Mouse (Mus musculus): ENCODE measurements around the gene Ppip5k2. TPM values are rescaled to one million over a fixed set of nuclear protein-coding genes. Genes with fewer than 3 reads are reported as not detected.

Ppip5k2 gene
- total and polyA plus RNA-seq, 2 experiments from 2014 or later, result 42.4 to 68.0 TPM

GRCm38 (mm10) chr1:97661406-97662241 is 108.6 kb downstream of the Ppip5k2 start, which contains the start of gene D1Ertd622e:
TSS of gene D1Ertd622e (minus strand) at chr1:97662074.
- no peaks in the 10 kb centered on the region for H3K27me3 ChIP-seq (ENCODE audit: control insufficient read depth, insufficient read depth, low read length)
- H3K9me3 ChIP-seq (replicated peaks; ENCODE audit: control insufficient read depth, low read length), result no peaks in the 10 kb centered on the region
- TF ChIP-seq EP300 (IDR thresholded peaks at IDR 0.05; ENCODE audit: low read depth) (no peak), CTCF (IDR thresholded peaks at IDR 0.05; ENCODE audit: low read depth) (no peak)
- peak within 1 kb of the TSS; percentile 82 for H3K27ac ChIP-seq (ENCODE audit: low read depth)
- no peaks in the 10 kb centered on the region for H3K36me3 ChIP-seq (replicated peaks; ENCODE audit: control insufficient read depth, insufficient read depth, low read length)
- peak within 1 kb of the TSS; percentile 70 for H3K9ac ChIP-seq (replicated peaks; ENCODE audit: low read depth, low read length)
- DNase-seq (ENCODE audit: low spot score), result peak; percentile 79
- ATAC-seq (ENCODE audit: insufficient read depth, low read depth), result peak; percentile 89
- peak within 1 kb of the TSS; percentile 95 for H3K4me2 ChIP-seq (ENCODE audit: low read depth, low read length)
- under 1% methylated on average over 66 of the region's 106 CpGs for WGBS
- H3K4me1 ChIP-seq (ENCODE audit: control insufficient read depth, insufficient read depth), result peaks cover 6% of the 10 kb centered on the region; the same call in 1 of the 2 replicates
- peak within 1 kb of the TSS; percentile 92 for H3K4me3 ChIP-seq (ENCODE audit: low read depth, low read length)

GRCm38 (mm10) chr1:97660687-97661405 is 109.4 kb downstream of the Ppip5k2 start:
- H3K4me1 ChIP-seq (ENCODE audit: control insufficient read depth, insufficient read depth), result peaks cover 8% of the 10 kb centered on the region; the same call in 1 of the 2 replicates
- H3K4me2 ChIP-seq (ENCODE audit: low read depth, low read length), result peak overlapping the region; percentile 95
- DNase-seq (ENCODE audit: low spot score) (peak; percentile 39), ATAC-seq (ENCODE audit: insufficient read depth, low read depth) (peak; percentile 52)
- no peaks in the 10 kb centered on the region for H3K9me3 ChIP-seq (replicated peaks; ENCODE audit: control insufficient read depth, low read length)
- H3K36me3 ChIP-seq (replicated peaks; ENCODE audit: control insufficient read depth, insufficient read depth, low read length), result no peaks in the 10 kb centered on the region
- TF ChIP-seq CTCF (IDR thresholded peaks at IDR 0.05; ENCODE audit: low read depth) (peak; percentile 20), EP300 (IDR thresholded peaks at IDR 0.05; ENCODE audit: low read depth) (no peak)
- peak overlapping the region; percentile 70 for H3K9ac ChIP-seq (replicated peaks; ENCODE audit: low read depth, low read length)
- H3K27me3 ChIP-seq (ENCODE audit: control insufficient read depth, insufficient read depth, low read length), result no peaks in the 10 kb centered on the region
- peak overlapping the region; percentile 92 for H3K4me3 ChIP-seq (ENCODE audit: low read depth, low read length)
- under 1% methylated on average over 55 of the region's 93 CpGs for WGBS
- H3K27ac ChIP-seq (ENCODE audit: low read depth), result peak overlapping the region; percentile 82

- TF ChIP-seq CTCF (IDR thresholded peaks at IDR 0.05; ENCODE audit: low read depth) (no peak), EP300 (IDR thresholded peaks at IDR 0.05; ENCODE audit: low read depth) (no peak)
- Histone ChIP-seq H3K36me3 (replicated peaks; ENCODE audit: control insufficient read depth, insufficient read depth, low read length) (no peaks in the 10 kb centered on the region), H3K27ac (ENCODE audit: low read depth) (no peak overlapping the region), H3K4me3 (ENCODE audit: low read depth, low read length) (no peak overlapping the region), H3K4me2 (ENCODE audit: low read depth, low read length) (peak overlapping the region; percentile 95; the same call in 1 of the 2 replicates), H3K27me3 (ENCODE audit: control insufficient read depth, insufficient read depth, low read length) (no peaks in the 10 kb centered on the region), H3K4me1 (ENCODE audit: control insufficient read depth, insufficient read depth) (peaks cover 13% of the 10 kb centered on the region; the same call in 1 of the 2 replicates), H3K9ac (replicated peaks; ENCODE audit: low read depth, low read length) (no peak overlapping the region), H3K9me3 (replicated peaks; ENCODE audit: control insufficient read depth, low read length) (no peaks in the 10 kb centered on the region)
- DNase-seq (ENCODE audit: low spot score) (no peak), ATAC-seq (ENCODE audit: insufficient read depth, low read depth) (no peak)
- WGBS, result 70% methylated on average over 7 of the region's 7 CpGs
Measured at GRCm38 (mm10) chr1:97659405-97659804, 110.8 kb downstream of the Ppip5k2 start.

GRCm38 (mm10) chr1:97657786-97658185 is 112.4 kb downstream of the Ppip5k2 start:
- H3K27ac ChIP-seq (ENCODE audit: low read depth), result no peak overlapping the region
- H3K4me1 ChIP-seq (ENCODE audit: control insufficient read depth, insufficient read depth), result peaks cover 15% of the 10 kb centered on the region; the same call in 1 of the 2 replicates
- H3K4me3 ChIP-seq (ENCODE audit: low read depth, low read length), result no peak overlapping the region
- no peak for TF ChIP-seq CTCF (IDR thresholded peaks at IDR 0.05; ENCODE audit: low read depth)
- TF ChIP-seq EP300 (IDR thresholded peaks at IDR 0.05; ENCODE audit: low read depth), result no peak
- H3K27me3 ChIP-seq (ENCODE audit: control insufficient read depth, insufficient read depth, low read length), result no peaks in the 10 kb centered on the region
- no peaks in the 10 kb centered on the region for H3K9me3 ChIP-seq (replicated peaks; ENCODE audit: control insufficient read depth, low read length)
- no peak overlapping the region for H3K9ac ChIP-seq (replicated peaks; ENCODE audit: low read depth, low read length)
- ATAC-seq (ENCODE audit: insufficient read depth, low read depth) (no peak), DNase-seq (ENCODE audit: low spot score) (no peak)
- H3K4me2 ChIP-seq (ENCODE audit: low read depth, low read length), result no peak overlapping the region
- WGBS, result 70% methylated on average over 2 of the region's 2 CpGs
- H3K36me3 ChIP-seq (replicated peaks; ENCODE audit: control insufficient read depth, insufficient read depth, low read length), result no peaks in the 10 kb centered on the region

- 58% methylated on average over 2 of the region's 2 CpGs for WGBS
- Histone ChIP-seq H3K36me3 (replicated peaks; ENCODE audit: control insufficient read depth, insufficient read depth, low read length) (no peaks in the 10 kb centered on the region), H3K9ac (replicated peaks; ENCODE audit: low read depth, low read length) (no peak overlapping the region), H3K4me3 (ENCODE audit: low read depth, low read length) (no peak overlapping the region), H3K9me3 (replicated peaks; ENCODE audit: control insufficient read depth, low read length) (no peaks in the 10 kb centered on the region), H3K4me1 (ENCODE audit: control insufficient read depth, insufficient read depth) (peaks cover 18% of the 10 kb centered on the region; the same call in 1 of the 2 replicates), H3K27ac (ENCODE audit: low read depth) (no peak overlapping the region), H3K4me2 (ENCODE audit: low read depth, low read length) (no peak overlapping the region), H3K27me3 (ENCODE audit: control insufficient read depth, insufficient read depth, low read length) (no peaks in the 10 kb centered on the region)
- no peak for ATAC-seq (ENCODE audit: insufficient read depth, low read depth)
- no peak for DNase-seq (ENCODE audit: low spot score)
- TF ChIP-seq CTCF (IDR thresholded peaks at IDR 0.05; ENCODE audit: low read depth) (no peak), EP300 (IDR thresholded peaks at IDR 0.05; ENCODE audit: low read depth) (no peak)
Measured at GRCm38 (mm10) chr1:97657201-97657600, 113.0 kb downstream of the Ppip5k2 start.

Other genes with a start within 250 kb of the Ppip5k2 start
- 2.2 and 17.5 TPM in 2 replicates for gene D1Ertd622e, start 108.3 kb downstream of the Ppip5k2 start, total RNA-seq (2014; rRNA removed; ENCODE audit: low replicate concordance)
- gene D1Ertd622e, start 108.3 kb downstream of the Ppip5k2 start, polyA plus RNA-seq (2015; fragmentation: Nextera tagmentation; extraction: Ambion mirVana), result 4.5 and 5.3 TPM in 2 replicates
- 0.80 and 1.6 TPM in 2 replicates for gene Gin1, start 239 bp downstream of the Ppip5k2 start, total RNA-seq (2014; rRNA removed; ENCODE audit: low replicate concordance)
- 21.3 and 22.7 TPM in 2 replicates for gene Gin1, start 239 bp downstream of the Ppip5k2 start, polyA plus RNA-seq (2015; fragmentation: Nextera tagmentation; extraction: Ambion mirVana)